Mouse (Mus musculus) intestine, postnatal 0 days (tissue): ENCODE measurements around the gene Gm572. TPM values are rescaled to one million over a fixed set of nuclear protein-coding genes. Genes with fewer than 3 reads are reported as not detected.

Source experiments
- ATAC-seq: fragments of 200-750 bp; cut with Nextera tagmentation; 2 replicates; pipeline ENCODE4 v1.8.0; 2017; ENCODE audit warnings: mild to moderate bottlenecking, moderate TSS enrichment, moderate library complexity
- H3K27ac ChIP-seq: fragments of 300-500 bp; sonication (generic); 2 replicates; pipeline ENCODE4 v1.5.1; 2014; ENCODE audit warnings: mild to moderate bottlenecking, low read depth, low read length, moderate library complexity
- H3K27me3 ChIP-seq: fragments of 300-500 bp; sonication (generic); replicated peaks from 2 replicates; pipeline ENCODE4 v1.6.1; 2014; ENCODE audit warnings: low read length, mixed read lengths; ENCODE audit not compliant: control insufficient read depth, insufficient read depth
- H3K36me3 ChIP-seq: fragments of 300-500 bp; sonication (generic); 2 replicates; pipeline ENCODE4 v1.6.1; 2014; ENCODE audit warnings: mild to moderate bottlenecking, moderate library complexity; ENCODE audit not compliant: control insufficient read depth, insufficient read depth
- H3K4me1 ChIP-seq: fragments of 300-500 bp; sonication (generic); replicated peaks from 2 replicates; pipeline ENCODE4 v1.6.1; 2014; ENCODE audit warnings: antibody characterized with exemption, low read length, mixed read lengths; ENCODE audit not compliant: control insufficient read depth, insufficient read depth
- H3K4me2 ChIP-seq: fragments of 300-500 bp; sonication (generic); replicated peaks from 2 replicates; pipeline ENCODE4 v1.6.1; 2014; ENCODE audit warnings: low read depth, mild to moderate bottlenecking, moderate library complexity
- H3K4me3 ChIP-seq: fragments of 300-500 bp; sonication (generic); 2 replicates; pipeline ENCODE4 v1.5.1; 2014; ENCODE audit warnings: low read depth, low read length
- H3K9ac ChIP-seq: fragments of 300-500 bp; sonication (generic); 2 replicates; pipeline ENCODE4 v1.6.1; 2014; ENCODE audit warnings: mild to moderate bottlenecking, low read depth, low read length
- H3K9me3 ChIP-seq: fragments of 300-500 bp; sonication (generic); 2 replicates; pipeline ENCODE4 v1.6.1; 2016; ENCODE audit warnings: mixed run types; ENCODE audit not compliant: control insufficient read depth
- CTCF ChIP-seq: sonication (generic); IDR thresholded peaks from 2 replicates; pipeline ENCODE4 v1.5.1; 2016; ENCODE audit warnings: low read depth, mild to moderate bottlenecking, control low read depth, antibody characterized with exemption, moderate library complexity
- whole genome bisulfite sequencing: fragments of 180-500 bp; shearing (Covaris S2); extraction: QIAGEN DNeasy Blood & Tissue Kit; methylation state at CpG from one replicate; pipeline ENCODE4 v1.1.7; 2014; 5-methylcytosine and 5-hydroxymethylcytosine counted together
- polyA plus RNA-seq: library from polyadenylated mRNA; unstranded; fragments of >200 nt; fragmentation: Nextera tagmentation; extraction: Ambion mirVana; gene quantifications from 2 replicates; pipeline ENCODE4 v1.2.1, GENCODE M21; 2015

Gm572 gene
- polyA plus RNA-seq, 1 experiment from 2014 or later: not detected

DNA sequence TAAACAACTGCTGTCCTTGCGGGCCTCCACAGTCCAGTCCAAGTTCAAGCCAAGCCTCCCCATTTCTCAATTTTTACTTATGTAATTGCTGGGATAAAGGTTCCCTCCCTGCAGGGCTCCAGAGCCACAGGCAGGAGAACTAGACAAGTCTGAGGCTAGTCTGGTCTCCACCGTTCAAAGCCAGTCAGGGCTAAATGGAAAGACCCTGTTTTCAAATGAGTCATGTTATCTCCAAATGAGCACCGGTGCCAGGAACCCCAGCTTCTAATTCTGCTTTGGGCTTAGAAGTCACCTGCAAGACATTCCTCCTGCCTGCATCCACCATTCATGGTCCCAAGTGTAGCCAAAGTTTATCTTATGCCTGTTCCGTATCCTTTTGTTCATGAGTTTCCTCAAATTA lies 41.2 kb upstream of the Gm572 start:
- TF ChIP-seq CTCF: no peak
- Histone ChIP-seq H3K4me3 (no peak overlapping the region), H3K27ac (no peak overlapping the region), H3K27me3 (no peaks in the 10 kb centered on the region), H3K9ac (no peak overlapping the region), H3K36me3 (0 out of 2 replicates have a peak, but pooled peaks cover 4% of the 10 kb centered on the region), H3K4me1 (no peaks in the 10 kb centered on the region), H3K9me3 (no peaks in the 10 kb centered on the region), H3K4me2 (no peak overlapping the region)
- WGBS: 78% methylated on average over 4 of the region's 4 CpGs
- no peak for ATAC-seq

- Histone ChIP-seq H3K27ac (no peak within 1 kb of the TSS), H3K9ac (no peak within 1 kb of the TSS), H3K4me2 (no peak within 1 kb of the TSS), H3K4me3 (no peak within 1 kb of the TSS), H3K9me3 (no peaks in the 10 kb centered on the region), H3K27me3 (no peaks in the 10 kb centered on the region), H3K36me3 (0 out of 2 replicates have a peak, but pooled peaks cover 4% of the 10 kb centered on the region), H3K4me1 (no peaks in the 10 kb centered on the region)
- no peak for TF ChIP-seq CTCF
- ATAC-seq: no peak
- 81% methylated on average over 14 of the region's 14 CpGs for WGBS
These were observed 40.6 kb upstream of the Gm572 start, which contains the start of gene Masp2 for GRCm38 (mm10) chr4:148602357-148603120. Gene Masp2 (plus strand): TSS chr4:148602554.

- no peaks in the 10 kb centered on the region for H3K27me3 ChIP-seq
- TF ChIP-seq CTCF: no peak
- H3K4me2 ChIP-seq: no peak overlapping the region
- no peak overlapping the region for H3K9ac ChIP-seq
- no peak for ATAC-seq
- H3K4me3 ChIP-seq: no peak overlapping the region
- WGBS: 74% methylated on average over 10 of the region's 10 CpGs
- 0 out of 2 replicates have a peak, but pooled peaks cover 3% of the 10 kb centered on the region for H3K36me3 ChIP-seq
- no peak overlapping the region for H3K27ac ChIP-seq
- no peaks in the 10 kb centered on the region for H3K9me3 ChIP-seq
- H3K4me1 ChIP-seq: no peaks in the 10 kb centered on the region
These were observed 39.6 kb upstream of the Gm572 start for GRCm38 (mm10) chr4:148603376-148604139.

DNA sequence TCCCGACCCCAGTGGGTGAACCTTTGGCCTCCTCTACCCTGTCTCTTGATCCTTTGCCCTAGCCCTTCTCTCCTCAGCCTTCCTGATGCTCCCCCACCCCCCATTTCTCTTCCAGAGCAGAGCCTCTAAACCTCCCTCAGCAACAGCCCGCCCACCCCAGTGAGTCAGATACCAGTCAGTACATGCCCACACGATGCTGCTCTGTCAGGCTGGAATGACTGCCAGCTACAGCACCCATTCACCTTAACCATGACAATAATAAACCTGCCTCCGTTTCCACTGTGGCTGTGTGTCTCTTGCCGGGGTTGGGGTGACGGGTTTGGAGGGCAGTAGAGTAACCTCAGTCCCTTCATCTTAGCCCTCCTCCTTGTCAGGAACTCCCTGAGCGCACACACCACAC lies 39.0 kb upstream of the Gm572 start:
- Histone ChIP-seq H3K36me3 (no peaks in the 10 kb centered on the region), H3K27ac (no peak overlapping the region)
- ATAC-seq: no peak

GRCm38 (mm10) chr4:148604541-148605165 lies 38.5 kb upstream of the Gm572 start:
- no peak; the same call in 1 of the 2 replicates for ATAC-seq
- Histone ChIP-seq H3K4me2 (no peak overlapping the region), H3K36me3 (no peaks in the 10 kb centered on the region), H3K4me1 (no peaks in the 10 kb centered on the region), H3K4me3 (no peak overlapping the region), H3K9me3 (no peaks in the 10 kb centered on the region), H3K9ac (no peak overlapping the region), H3K27me3 (no peaks in the 10 kb centered on the region), H3K27ac (no peak overlapping the region)
- 85% methylated on average over 3 of the region's 3 CpGs for WGBS
- TF ChIP-seq CTCF: peak; percentile 80

More for the DNA sequence above, 39.0 kb upstream of the Gm572 start:
- Histone ChIP-seq H3K9ac (no peak overlapping the region), H3K27me3 (no peaks in the 10 kb centered on the region), H3K4me1 (no peaks in the 10 kb centered on the region), H3K4me3 (no peak overlapping the region), H3K9me3 (no peaks in the 10 kb centered on the region), H3K4me2 (no peak overlapping the region)
- WGBS: 81% methylated on average over 7 of the region's 7 CpGs
- no peak for TF ChIP-seq CTCF

DNA sequence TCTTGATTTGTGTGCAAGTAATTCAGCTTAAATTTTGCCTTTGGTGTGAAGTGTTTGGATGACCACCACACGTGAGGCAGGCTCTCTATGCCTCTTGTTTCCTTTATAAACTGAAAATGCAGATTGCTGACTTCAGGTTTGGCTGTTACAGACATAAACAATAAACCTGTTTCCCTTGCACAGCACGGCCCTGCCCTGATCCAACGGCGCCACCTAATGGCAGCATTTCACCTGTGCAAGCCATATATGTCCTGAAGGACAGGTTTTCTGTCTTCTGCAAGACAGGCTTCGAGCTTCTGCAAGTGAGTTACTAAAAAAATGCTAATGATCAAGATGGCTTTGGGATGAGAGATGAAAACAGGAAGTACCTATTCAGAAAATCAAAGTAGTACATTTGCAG lies 35.4 kb upstream of the Gm572 start:
- H3K27me3 ChIP-seq: no peaks in the 10 kb centered on the region
- TF ChIP-seq CTCF: peak; percentile 98
- 22% methylated on average over 5 of the region's 5 CpGs for WGBS
- no peak overlapping the region for H3K4me2 ChIP-seq
- H3K4me1 ChIP-seq: no peaks in the 10 kb centered on the region
- no peak overlapping the region for H3K9ac ChIP-seq
- peaks cover 6% of the 10 kb centered on the region; the same call in 1 of the 2 replicates for H3K36me3 ChIP-seq
- no peak overlapping the region for H3K27ac ChIP-seq
- H3K4me3 ChIP-seq: no peak overlapping the region
- ATAC-seq: peak; percentile 44; the same call in 1 of the 2 replicates
- no peaks in the 10 kb centered on the region for H3K9me3 ChIP-seq
